Mouse (Mus musculus) cerebral cortex, adult 2 months (tissue): ENCODE results near the gene Gm21761.

Experiments used
- WGBS: fragments of 180-500 bp; shearing (Covaris S2); methylation state at CpG from one replicate; pipeline ENCODE4 v1.1.7; 2018; 5-methylcytosine and 5-hydroxymethylcytosine counted together

Gene Gm21761

DNA sequence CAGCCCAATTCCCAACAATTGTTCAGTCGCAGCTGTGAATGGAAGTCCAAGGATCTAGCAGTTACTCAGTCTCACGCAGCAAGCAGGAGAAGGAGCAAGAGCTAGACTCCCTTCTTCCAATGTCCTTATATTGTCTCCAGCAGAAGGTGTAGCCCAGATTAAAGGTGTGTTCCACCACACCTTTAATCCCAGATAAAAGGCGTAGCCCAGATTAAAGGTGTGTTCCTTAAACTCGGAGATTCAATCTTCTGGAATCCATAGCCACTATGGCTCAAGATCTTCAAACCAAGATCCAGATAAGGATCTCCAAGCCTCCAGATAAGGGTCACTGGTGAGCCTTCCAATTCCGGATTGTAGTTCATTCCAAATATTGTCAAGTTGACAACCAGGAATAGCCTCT is at the start of gene Gm21761:
Gm21761 (minus strand) TSS at position 101 of the 400 bp plus-strand sequence.
- 80% methylated on average over 1 of the region's 5 CpGs for WGBS

DNA sequence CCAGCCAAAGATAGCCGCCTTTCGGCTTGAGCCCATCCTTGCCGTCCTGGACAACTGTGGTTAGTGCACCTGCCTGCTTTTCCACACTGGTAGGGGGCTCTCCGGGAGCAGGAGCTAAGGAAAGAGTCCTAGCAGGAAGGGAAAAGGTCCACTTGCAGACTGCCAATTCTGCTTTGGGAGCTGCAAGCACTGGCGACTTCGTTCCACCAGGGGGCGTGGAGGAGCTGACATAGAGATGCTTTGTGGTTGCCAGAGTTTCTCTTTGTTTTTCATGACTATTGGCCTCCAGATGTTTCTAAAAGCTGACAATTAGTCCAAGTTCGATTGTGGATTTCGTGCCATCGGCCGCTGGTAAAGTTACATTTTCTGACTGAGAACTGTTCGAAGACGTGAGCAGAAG is 40.1 kb upstream of the Gm21761 start:
- no CpG with 5 or more reads among the region's 13 CpGs for WGBS

DNA sequence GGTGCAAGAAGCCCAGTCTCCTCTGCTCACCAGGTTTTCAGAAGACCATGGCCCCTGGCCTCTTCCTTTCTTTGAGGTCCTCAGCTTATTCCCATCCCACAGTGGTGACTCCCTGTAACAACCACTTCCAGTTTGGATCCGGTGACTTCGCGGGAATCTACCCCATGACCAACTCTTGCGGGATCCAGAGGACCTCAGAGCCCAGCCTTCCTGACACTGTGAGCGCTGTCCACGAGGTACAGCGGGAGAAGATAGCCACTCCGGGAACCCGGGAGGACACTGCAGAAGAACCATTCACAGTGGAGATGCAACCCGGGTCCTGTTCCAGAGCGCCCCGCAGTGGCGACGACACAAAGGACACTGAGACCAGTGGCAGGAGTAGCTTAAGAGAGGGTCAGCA is 39.1 kb upstream of the Gm21761 start:
- WGBS = no CpG with 5 or more reads among the region's 14 CpGs

DNA sequence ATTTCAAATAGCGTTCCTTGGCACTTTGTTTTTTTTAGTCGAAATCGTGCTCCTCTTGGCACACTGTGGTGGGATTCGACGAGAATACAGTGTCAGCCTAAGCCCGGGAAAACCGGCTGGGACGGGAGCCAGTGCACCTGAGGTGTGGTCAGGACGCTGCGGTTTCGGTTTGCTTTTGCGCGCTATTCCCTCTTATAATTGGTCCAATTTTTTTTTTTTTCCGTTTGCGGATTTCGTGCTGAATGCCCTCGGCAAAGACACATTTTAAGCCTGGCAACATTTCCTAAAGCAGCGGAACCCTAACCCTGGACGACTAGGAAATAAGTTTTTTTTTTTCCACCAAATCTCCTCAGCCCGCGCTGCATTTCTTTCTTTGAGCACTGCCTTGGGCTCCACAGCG is 36.9 kb upstream of the Gm21761 start:
- 1% methylated on average over 21 of the region's 22 CpGs for WGBS

DNA sequence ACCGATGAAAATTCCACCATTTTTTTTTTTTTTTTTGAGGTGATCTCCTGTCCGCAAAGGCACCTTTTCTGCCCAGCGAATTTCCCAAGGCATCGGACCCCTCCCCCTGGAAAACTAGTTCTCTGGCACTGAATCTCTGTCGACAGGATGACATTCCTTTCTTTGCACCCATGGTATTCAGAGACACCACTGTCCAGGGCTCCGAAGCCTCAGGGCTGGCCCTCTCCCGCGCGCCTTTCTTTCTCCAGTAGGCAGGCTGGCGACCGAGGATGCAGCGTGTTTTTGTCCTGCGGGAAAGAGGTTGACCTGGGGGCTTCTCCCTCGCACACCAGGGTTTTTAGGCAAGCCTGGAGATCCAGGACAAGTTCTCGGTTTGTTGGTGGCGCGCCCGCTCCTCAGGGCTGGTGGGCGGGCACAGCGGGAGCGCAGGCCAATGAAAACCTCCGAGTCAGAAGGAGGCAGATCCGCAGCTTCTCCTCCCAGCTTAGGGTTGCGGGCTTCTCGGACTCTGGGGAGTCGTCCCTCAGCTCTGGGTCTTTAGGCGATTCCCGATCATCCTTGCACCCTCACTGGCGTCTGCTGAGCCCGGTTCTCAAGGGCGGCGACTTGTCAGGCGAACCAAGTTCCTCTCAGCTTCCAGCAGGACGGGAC is 36.4 kb upstream of the Gm21761 start:
- WGBS = under 1% methylated on average over 17 of the region's 34 CpGs

DNA sequence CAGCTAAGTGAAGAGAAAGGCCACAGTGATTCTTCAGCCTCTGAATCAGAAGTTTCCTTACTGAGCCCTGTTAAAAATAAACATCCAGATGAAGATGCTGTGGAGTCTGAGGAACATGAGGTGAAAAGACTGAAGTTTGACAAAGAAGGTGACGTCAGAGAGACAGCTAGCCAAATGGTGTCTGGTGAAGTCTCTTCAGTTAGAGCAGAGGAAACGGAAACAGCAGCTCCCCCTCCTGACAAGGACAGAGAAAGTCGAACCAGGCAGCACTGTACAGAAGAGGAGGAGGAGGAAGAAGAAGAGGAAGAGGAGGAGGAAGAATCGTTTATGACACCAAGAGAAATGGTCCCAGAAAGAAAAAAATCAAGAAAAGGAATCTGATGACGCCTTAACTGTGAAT is 33.8 kb upstream of the Gm21761 start:
- no CpG with 5 or more reads among the region's 5 CpGs for WGBS

DNA sequence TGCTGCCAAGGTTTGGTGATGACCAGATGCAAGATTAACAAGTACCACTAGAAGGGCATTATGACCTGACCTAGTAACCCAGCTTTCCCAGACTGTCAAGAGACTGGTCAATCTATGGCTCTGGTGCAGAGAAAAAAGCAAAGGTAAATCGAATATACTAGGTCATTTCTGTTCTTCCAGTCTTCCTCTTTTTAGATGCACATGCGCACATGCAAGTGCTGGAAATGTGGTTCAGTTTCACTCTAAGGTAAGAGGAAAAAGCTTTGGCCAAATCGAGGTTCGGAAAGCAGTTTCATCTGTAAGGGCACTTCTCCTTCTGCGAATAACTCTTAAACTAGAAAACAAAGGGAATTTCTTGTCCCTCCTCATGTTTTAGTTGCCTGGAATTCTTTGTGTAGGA is 26.5 kb upstream of the Gm21761 start:
- WGBS = no CpG with 5 or more reads among the region's 5 CpGs

DNA sequence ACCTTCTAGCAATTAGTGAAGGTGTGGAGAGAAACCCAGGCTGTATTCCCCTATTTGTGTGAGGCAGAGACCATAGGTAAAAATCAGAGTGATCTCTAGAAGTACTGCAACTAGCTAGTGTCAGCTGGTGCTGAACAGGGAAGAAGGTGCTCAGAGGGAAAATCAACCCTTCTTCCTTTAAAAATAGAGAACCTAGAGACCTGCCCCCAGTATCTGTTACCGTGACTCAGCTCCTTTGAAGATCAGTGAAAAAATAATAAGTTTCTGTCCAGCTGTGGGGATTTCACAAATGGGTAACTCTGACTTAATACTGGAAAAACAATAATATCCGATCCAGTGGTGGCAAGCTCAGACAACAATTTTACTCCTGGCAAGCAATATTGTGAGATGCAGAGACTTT is 26.0 kb upstream of the Gm21761 start:
- 80% methylated on average over 2 of the region's 2 CpGs for WGBS

DNA sequence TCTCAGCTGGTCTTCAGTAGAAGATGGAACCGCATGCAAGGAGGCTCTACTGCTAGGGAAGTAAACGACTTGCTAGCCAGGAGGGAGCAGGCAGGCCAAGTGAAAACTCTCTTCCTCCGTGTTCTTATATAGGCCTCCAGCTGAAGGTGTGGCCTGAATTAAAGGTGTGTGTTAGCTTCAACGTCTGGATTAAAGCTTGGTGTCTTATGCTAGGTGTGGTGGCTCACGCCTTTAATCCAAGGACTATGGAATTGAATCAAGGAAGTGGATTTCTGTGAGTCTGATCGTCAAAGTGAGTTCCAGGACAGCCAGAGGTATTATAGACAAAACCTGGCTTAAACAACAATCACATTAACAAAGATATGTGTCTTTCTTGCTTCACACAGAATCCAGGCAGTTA is 21.6 kb upstream of the Gm21761 start, which contains the start of gene B020031M17Rik:
B020031M17Rik (minus strand) TSS at position 101 of the 400 bp plus-strand sequence.
- 72% methylated on average over 4 of the region's 6 CpGs for WGBS

DNA sequence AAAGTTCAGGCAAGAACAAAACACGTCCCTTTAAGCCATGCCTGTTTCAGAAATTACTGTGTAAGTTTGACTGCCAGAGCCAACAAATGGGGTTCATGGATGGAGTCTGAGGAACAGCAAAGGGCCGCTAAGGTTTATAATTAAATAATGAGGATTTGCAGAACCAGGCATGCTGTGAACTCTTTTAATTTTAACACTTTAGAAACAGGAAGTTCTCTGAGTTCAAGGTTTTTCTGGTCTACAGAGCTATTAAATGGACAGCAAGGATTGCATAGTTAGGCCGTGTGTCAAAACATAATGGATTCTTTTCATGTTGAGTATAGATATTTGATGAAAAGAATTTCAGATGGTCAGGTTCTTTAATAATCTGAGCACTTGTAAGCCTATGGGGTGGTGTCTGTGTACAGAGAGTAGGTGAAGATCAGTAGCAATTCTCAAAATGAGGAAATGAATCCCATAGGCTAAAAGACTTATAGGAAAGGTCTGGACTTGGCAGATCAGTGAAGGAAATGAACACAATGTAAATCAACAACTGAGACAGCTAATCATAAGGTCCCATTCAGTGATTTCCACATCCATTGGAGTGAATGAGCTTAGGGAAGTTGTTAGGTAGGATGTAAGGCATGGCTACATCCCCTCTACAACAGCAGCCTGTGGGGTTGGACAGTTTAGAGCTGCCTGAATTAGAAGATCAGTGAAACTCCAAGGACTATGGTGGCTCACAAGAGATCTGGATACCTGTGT is 4.3 kb downstream of the Gm21761 start:
- 91% methylated on average over 3 of the region's 3 CpGs for WGBS

DNA sequence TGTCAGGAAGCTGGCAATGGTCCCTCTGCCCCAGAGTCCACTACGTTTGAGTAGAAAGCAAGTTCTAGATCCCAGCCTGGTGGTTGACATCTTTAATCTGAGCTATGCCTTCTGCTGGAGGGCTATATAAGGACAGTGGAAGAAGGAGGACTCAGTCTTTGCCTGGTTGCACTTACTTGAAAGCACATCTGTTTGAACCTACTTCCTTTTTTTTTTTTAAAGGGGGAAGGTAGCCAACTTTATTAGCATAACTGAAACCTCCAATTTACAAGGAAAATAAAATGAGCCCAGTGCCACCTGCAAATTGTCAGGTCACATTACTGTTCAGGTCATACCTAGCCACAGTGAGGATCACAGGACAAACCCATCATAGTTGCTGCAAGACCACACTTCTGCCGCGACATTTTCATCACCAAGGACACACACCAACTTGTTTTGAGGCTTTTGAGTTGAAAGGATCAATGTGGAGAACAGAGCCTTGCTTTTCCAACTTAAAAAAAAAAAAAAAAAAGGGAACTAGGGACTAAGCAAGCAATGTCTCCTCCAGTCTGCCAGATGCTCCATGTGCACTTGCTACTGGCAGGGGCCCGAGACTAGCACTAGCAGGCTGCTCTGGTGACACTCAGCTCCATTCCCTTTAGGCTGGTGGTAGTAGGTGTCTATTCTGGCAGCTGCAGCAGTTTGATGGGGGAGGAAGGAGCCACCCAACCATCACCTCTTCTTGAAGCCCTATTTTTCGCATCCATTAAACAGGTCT is 11.9 kb downstream of the Gm21761 start:
- WGBS = 88% methylated on average over 4 of the region's 5 CpGs

DNA sequence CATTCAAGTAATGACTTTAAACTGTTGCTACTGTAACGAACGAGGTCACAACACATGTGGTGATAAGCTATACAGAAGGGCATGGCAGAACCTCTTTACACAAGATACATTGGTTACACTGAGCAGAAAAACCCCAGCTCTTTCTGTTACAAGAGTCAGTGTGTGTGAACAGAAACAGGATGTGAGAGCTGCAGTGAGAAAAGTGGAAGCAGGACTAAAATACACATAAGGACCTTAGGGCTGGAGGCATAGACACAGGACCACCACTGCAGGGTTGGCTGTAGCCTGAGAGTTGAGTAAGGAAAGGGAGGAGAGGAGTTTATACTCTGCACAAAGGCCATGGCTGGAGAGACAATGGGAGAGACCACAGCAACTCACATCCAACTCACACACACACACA is 12.6 kb downstream of the Gm21761 start:
- WGBS = 51% methylated on average over 2 of the region's 2 CpGs

DNA sequence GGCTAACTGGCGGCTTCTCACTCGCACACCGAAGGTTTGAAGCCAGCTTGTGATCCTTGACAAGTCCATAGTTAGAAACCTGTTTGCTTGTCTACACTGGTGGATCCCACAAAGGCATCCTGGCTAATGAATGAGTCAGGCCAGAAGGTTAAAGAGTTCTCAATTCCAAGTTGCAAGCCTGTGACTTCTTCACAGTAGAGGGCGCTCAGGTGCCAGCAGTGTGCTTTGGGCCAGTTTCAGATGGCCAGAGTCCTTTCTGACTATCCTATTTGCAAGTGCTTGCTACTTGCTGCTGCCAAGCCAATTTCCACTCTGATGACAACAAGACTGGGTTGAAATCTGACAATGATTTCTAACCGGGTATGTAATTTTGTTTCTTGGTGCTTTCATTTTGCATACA is 30.5 kb downstream of the Gm21761 start:
- 57% methylated on average over 5 of the region's 5 CpGs for WGBS

DNA sequence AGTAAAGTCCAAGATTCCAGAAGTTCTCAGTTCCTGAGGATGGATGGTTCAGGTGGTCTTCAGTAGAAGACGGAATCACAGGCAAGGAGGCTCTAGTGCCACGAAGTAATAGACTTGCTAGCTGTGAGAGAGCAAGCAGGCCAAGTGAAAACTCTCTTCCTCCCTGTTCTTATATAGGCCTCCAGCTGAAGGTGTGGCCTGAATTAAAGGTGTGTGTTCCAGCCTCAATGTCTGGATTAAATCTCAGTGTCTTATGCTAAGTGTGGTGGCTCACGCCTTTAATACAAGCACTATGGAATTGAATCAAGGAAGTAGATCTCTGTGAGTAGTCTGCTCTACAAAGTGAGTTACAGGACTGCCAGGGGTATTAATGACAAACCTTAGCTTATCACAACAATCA is 34.4 kb downstream of the Gm21761 start, which contains the start of gene Tcstv1:
Tcstv1 (minus strand) TSS at position 101 of the 400 bp plus-strand sequence.
- WGBS = 83% methylated on average over 3 of the region's 3 CpGs

DNA sequence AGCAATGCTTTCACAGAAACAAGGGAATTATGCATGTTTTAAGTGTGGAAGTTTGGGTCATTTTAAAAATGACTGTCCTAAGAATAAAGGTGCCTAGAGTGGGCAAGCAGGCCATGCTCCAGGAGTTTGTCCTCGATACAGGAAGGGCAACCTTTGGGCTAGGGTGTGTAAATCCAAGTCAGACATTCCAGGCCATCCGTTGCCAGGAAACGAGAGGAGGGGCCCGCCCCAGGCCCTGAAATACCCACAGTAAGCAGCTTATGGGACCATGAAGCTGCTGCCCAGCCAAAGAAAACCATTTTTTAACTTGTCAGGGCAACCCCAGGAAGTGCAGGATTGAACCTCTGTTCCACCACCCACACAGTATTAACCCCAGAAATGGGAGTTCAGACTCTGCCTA is 42.2 kb downstream of the Gm21761 start:
- 37% methylated on average over 4 of the region's 4 CpGs for WGBS

DNA sequence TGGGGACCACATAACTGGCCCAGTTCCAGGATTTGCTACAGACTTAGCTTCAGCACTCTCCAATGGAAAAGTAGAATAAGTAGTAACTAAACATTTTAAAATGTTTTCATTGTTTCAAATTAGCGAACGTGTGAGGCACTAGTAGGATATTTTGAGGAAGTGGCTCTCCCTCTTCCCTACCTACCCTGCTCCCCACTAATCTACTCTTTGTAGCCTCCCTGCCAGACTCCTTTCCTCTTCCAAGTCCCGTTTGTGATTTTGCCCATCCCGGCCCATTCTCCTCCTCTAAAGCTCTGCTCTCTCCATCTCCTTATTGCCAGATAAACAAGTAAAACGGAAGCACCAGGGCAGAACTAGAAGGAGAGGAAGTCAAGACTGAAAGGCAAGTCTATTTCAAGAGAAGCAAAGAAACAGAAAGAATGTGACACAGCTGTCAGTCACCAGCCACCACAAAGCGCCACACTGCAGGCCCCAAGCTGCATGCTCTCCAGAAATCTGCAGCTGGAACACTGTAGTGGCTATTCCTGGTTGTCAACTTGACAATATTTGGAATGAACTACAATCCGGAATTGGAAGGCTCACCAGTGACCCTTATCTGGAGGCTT is 64.6 kb downstream of the Gm21761 start:
- 78% methylated on average over 6 of the region's 7 CpGs for WGBS

DNA sequence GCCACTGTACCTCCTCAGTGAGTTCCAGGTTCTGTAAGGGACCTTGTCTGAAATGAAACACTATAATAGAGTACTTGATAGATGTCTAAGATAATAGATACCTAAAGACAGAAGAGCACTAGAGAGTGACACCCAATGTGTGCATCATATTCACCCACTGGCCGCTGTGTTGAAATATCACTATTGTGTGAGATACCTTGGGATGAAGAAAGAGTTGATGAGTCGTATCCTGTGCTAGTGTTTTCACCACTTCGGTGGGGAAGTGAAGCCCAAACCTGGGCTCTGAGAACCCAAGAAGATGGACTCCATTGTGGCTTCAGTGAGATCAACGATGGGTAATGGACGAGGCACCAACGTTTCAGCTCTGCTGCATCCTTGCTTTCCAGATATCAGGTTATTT is 66.7 kb downstream of the Gm21761 start:
- WGBS = no CpG with 5 or more reads among the region's 6 CpGs
